Mouse (Mus musculus) small intestine, adult 2 months (tissue): ENCODE measurements around the gene Ccdc167.

Experiments
- CTCF ChIP-seq: fragments of 200-500 bp; IDR thresholded peaks from 2 replicates; pipeline ENCODE4 v1.5.1; 2012; ENCODE audit warnings: low read depth, mild to moderate bottlenecking, control low read depth, inconsistent platforms, low read length, moderate library complexity, mixed read lengths; ENCODE audit not compliant: insufficient replicate concordance, insufficient read length; ENCODE audit errors: extremely low read depth
- POLR2A ChIP-seq: fragments of 200-500 bp; IDR thresholded peaks from 2 replicates; pipeline ENCODE4 v1.6.1; 2012; ENCODE audit warnings: low read depth, mild to moderate bottlenecking, control low read depth, inconsistent platforms, low read length, moderate library complexity

DNA sequence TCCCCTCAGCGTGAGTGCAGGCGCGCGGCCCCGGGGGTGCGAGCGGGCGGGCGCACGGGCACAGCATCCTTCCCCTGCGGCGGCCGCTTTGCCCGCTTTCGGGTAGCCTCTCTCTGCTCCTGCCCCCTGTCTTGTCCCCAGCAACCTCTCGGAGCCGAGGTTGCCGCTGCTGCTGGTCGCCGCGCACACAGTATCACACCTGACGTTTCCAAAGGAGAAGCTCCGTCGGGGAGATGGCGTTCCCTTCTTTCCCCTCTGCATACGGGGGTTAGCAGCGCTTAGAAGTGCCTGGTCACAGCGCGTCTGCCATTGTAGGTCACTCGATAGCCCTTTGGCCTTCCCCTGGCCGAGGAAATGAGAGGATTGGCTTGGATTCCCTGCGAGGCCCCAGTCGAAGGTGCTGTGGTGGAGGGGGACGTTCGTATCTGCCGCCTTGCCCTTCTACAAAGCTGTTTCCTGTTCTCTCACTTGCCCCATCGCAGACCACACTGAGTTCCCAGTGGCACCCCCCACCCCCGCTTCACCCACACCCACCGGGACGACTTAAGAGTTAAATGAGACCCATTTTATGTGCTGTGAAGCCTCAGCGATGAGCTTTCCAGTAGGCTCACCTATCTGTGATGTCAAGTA is 56.0 kb downstream of the Ccdc167 start:
- TF ChIP-seq CTCF (no peak), POLR2A (no peak)
